Mouse (Mus musculus) embryonic facial prominence, embryonic 10.5 days (tissue): ENCODE measurements around the gene Celf1. TPM values are rescaled to one million over a fixed set of nuclear protein-coding genes. Genes with fewer than 3 reads are reported as not detected.
"Not testable (repeated sequence)": the region's sequence is repeated elsewhere in the genome, so short reads cannot be mapped to it uniquely, and the experiment has no call there.

Experiments
- DNase-seq: peaks from one replicate; pipeline ENCODE4 v3.0.0-alpha.2; 2017; ENCODE audit warnings: low spot score
- H3K27ac ChIP-seq: fragments of 300-500 bp; sonication (generic); replicated peaks from 2 replicates; pipeline ENCODE4 v1.5.1; 2016; ENCODE audit warnings: mild to moderate bottlenecking
- H3K27me3 ChIP-seq: fragments of 300-500 bp; sonication (generic); replicated peaks from 2 replicates; pipeline ENCODE4 v1.6.1; 2016; ENCODE audit warnings: low read depth, mild to moderate bottlenecking; ENCODE audit not compliant: poor library complexity, severe bottlenecking
- H3K36me3 ChIP-seq: fragments of 300-500 bp; sonication (generic); replicated peaks from 2 replicates; pipeline ENCODE4 v1.6.1; 2016; ENCODE audit warnings: mild to moderate bottlenecking, moderate library complexity
- H3K4me1 ChIP-seq: fragments of 300-500 bp; sonication (generic); 2 replicates; pipeline ENCODE4 v1.6.1; 2016
- H3K4me3 ChIP-seq: fragments of 300-500 bp; sonication (generic); 2 replicates; pipeline ENCODE4 v1.5.1; 2016; ENCODE audit warnings: mild to moderate bottlenecking, moderate library complexity
- H3K9me3 ChIP-seq: fragments of 300-500 bp; sonication (generic); 2 replicates; pipeline ENCODE4 v1.6.1; 2016; ENCODE audit warnings: mild to moderate bottlenecking
- WGBS: fragments of 180-500 bp; shearing (Covaris S2); methylation state at CpG from one replicate; pipeline ENCODE4 v1.1.7; 2016; 5-methylcytosine and 5-hydroxymethylcytosine counted together
- polyA plus RNA-seq: library from polyadenylated mRNA; unstranded; fragments of >200 nt; fragmentation: Nextera tagmentation; extraction: Ambion mirVana; gene quantifications from 2 replicates; pipeline ENCODE4 v1.2.1, GENCODE M21; 2016

Gene Celf1
- polyA plus RNA-seq = 139 and 145 TPM in 2 replicates

DNA sequence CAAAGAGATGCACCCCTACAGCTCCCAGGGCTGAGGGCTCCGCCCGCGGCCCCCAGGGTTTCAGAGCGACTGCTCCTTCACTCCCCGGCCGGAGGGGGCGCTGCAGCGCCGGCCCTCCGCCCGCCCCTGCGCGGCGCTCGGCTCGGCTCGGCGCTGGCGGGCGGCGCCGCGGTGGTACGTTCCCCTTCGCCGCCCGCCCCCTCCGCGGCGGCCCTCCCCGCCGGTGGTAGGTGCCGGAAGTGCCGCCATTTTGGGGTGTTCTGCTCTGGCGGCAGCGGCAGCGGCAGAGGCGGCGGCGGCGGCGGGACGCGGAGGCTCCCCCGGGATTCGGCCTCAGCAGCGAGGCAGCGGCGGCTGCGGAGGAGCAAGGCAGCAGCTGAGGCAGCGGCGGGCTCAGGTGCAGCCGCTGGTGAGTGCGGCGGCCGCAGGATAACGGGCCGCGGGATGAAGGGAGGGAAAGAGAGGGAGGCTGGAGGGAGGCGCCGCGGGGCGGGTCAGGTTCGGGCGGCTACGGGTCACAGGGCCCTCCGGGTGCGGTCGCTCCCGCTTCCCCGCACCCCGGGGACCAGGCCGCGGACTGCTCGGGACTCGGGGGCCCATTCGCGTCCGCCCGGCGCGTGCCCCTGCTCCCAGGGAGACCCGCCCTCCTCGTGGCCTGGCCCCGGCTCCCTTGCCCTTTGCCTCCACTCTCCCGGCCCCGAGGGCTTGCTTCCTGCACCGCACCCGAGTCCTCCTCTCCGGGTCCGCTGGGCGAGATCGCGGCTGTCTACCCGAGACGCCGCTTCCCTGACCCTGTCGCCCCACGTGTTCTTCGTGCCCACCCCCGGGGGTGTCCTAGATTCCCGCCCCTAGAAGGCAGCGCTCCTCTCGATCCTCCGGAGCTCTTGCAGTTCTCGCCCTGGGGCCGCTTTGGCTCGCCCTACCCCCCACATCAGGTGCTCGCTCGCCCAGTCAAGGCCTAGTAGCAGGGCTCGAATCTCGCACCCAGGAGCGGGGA, at the start of gene Celf1:
TSS of gene Celf1 (plus strand) at position 150 of the 997 bp plus-strand sequence.
- WGBS = under 1% methylated on average over 104 of the region's 113 CpGs
- DNase-seq = peak; percentile 90
- Histone ChIP-seq H3K9me3 (no peaks in the 10 kb centered on the region), H3K4me3 (peak within 1 kb of the TSS; percentile 87), H3K27ac (peak within 1 kb of the TSS; percentile 98), H3K36me3 (peaks cover 11% of the 10 kb centered on the region; the same call in 1 of the 2 replicates), H3K4me1 (peaks cover 23% of the 10 kb centered on the region), H3K27me3 (no peaks in the 10 kb centered on the region)

DNA sequence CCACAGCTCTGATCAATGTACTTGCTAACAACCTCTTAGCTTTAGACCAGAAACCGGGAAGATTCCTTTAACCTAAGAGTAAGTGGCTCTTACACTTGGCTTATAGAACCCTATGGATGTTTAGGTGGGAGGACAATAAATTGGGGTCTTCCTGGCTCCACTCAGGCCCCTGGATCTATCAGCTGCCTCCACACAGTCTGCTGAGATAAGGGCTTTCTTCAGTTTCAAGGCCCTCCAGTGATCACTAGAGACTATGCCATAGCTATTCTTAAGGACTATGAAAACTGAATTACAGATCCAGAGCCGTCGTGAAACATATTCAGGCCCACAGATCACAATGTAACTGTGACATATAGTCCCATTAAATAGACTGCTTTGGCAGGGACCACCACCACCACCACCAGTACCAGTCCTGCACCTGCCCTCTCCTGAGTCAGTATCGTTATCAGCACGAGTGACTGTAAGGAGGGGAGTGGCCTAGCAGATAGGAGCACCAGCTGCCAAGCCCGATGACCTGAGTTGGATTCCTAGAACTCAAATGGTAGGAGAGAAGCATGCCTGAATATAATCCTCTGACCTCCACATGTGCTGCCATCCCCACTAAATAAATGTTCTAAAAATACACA, 46.4 kb upstream of the Celf1 start:
- no peak for DNase-seq
- no peak overlapping the region; the same call in 1 of the 2 replicates for H3K27ac ChIP-seq
- H3K36me3 ChIP-seq = peaks cover 71% of the 10 kb centered on the region
- H3K4me3 ChIP-seq = no peak overlapping the region
- no peaks in the 10 kb centered on the region for H3K9me3 ChIP-seq
- H3K27me3 ChIP-seq = peaks cover 35% of the 10 kb centered on the region
- H3K4me1 ChIP-seq = peaks cover 13% of the 10 kb centered on the region
- WGBS = 92% methylated on average over 6 of the region's 6 CpGs

DNA sequence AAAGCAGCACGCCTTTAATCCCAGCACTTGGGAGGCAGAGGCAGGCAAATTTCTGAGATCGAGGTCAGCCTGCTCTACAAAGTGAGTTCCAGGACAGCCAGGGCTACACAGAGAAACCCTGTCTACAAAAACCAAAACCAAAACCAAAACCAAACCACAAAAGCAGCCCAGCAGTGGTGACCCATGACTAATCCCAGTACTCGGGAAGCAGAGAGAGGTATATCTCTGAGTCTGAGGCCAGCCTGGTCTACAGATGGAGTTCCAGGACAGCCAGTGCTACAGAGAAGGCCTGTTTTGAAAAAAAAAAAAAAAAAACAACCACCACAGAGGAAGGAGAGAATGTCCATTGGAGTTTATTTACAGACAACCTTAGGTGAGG, 45.9 kb upstream of the Celf1 start:
- H3K9me3 ChIP-seq, H3K27ac ChIP-seq, DNase-seq, H3K4me3 ChIP-seq: not testable (repeated sequence)
- peaks cover 30% of the 10 kb centered on the region for H3K27me3 ChIP-seq
- WGBS = 90% methylated on average over 3 of the region's 3 CpGs
- H3K36me3 ChIP-seq = peaks cover 76% of the 10 kb centered on the region
- peaks cover 12% of the 10 kb centered on the region for H3K4me1 ChIP-seq

DNA sequence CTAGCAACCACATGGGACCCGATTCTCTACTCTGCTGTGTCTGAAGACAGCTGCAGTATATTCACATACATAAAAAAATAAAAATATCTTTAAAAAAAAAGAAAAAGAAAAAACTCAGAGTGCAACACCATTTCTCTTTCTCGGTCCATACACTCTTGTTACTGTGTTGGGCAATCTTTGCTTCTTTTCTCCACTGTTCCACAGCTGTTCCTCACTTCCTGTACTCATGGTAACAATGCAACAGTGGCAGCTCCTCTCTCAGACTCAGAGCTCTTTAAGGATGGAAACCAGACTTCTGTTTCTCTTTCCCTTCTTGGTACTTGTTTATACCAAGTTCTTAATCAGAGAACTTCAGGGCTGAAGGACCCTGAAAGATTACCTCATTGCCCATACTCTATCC, 36.8 kb upstream of the Celf1 start:
- no peak for DNase-seq
- H3K27me3 ChIP-seq = no peaks in the 10 kb centered on the region
- no peak overlapping the region; the same call in 1 of the 2 replicates for H3K27ac ChIP-seq
- H3K4me1 ChIP-seq = peaks cover 23% of the 10 kb centered on the region
- H3K4me3 ChIP-seq = peak overlapping the region; percentile 92
- H3K9me3 ChIP-seq = no peaks in the 10 kb centered on the region
- peaks cover 71% of the 10 kb centered on the region for H3K36me3 ChIP-seq
- 89% methylated on average over 2 of the region's 2 CpGs for WGBS

DNA sequence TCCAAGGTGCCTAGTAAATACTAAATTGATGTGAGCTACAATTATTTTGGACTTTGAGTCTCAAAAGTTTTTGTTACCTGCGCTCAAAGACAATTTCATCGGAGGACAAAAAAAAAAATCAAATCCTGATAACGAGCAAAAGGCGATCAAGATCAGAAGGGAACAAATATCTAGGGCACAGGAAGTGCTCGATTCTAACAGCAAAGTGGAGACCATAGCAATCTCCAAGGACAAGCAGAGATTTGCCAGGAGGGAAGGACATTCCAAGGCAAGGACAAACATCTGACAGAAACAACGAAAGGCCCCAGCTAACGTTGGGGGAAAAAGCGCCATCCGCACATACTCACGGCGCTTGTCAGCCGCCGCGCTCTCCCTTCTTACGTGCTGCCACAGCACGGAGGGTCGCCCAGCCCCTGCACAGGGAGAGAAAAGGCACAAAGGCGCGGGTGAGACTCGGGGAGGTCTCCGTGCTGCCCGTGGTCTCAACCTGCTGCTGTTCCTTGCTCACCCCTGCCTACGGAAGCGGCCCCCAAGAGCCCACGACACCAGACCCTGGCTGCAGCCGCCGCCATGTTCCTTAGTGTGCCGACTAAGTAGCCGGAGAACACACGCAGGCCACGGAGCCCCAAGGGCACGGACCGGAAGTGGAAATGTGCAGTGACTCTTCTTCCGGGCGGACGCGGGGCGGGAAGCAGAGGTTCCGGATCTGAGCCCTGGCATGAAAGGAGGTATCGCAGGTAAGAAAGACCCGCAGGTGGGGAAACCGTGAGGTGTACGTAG, 35.9 kb upstream of the Celf1 start, which contains the start of the genes Kbtbd4 and Ndufs3:
TSS of gene Kbtbd4 (plus strand) at position 665 of the 780 bp plus-strand sequence.
TSS of gene Ndufs3 (minus strand) at position 752 of the 780 bp plus-strand sequence.
- DNase-seq = peak; percentile 94
- peak within 1 kb of the TSS; percentile 96 for H3K27ac ChIP-seq
- H3K4me3 ChIP-seq = peak within 1 kb of the TSS; percentile 92
- no peaks in the 10 kb centered on the region for H3K27me3 ChIP-seq
- peaks cover 71% of the 10 kb centered on the region for H3K36me3 ChIP-seq
- WGBS = under 1% methylated on average over 43 of the region's 43 CpGs
- H3K9me3 ChIP-seq = no peaks in the 10 kb centered on the region
- peaks cover 23% of the 10 kb centered on the region for H3K4me1 ChIP-seq

DNA sequence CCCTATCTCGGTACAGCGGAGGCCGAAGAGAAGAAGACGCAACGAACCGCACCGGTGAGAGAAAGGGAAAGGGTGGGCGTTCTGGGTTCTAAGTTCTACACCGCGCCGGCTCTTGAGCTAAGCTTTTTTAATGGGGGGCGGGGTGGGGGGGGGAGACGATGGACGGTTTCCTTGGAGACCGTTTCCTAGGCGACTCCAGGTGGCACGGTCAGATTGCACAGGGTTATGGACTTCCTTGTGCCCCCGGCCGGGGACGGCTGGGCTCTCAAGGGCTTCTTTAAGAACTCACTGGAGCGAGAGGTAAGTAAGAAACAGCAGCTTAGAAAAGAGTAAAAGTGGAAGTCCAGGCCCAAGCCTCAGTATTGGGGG, 35.3 kb upstream of the Celf1 start:
- no peaks in the 10 kb centered on the region for H3K27me3 ChIP-seq
- no peak for DNase-seq
- H3K4me3 ChIP-seq = peak overlapping the region; percentile 92
- no peaks in the 10 kb centered on the region for H3K9me3 ChIP-seq
- H3K36me3 ChIP-seq = peaks cover 71% of the 10 kb centered on the region
- WGBS = under 1% methylated on average over 21 of the region's 21 CpGs
- peaks cover 23% of the 10 kb centered on the region for H3K4me1 ChIP-seq
- H3K27ac ChIP-seq = peak overlapping the region; percentile 96

DNA sequence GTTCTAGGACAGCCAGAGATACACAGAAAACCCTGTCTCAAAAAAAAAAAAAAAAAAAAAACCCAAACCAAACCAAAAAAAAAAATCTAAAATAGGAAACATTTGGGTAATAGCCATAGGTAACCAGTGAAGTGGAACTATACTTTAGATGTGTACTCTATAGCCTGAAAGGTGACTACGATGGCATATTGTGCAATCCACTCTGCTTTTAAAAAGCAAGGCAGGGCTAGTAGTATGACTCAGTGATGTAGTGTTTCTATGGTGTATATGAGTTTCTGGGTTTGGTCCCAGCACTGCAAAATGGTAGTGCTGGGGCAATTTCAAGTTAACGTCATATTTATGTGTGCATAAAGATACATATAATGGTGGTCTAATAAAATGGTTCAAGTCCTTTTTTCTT, 33.5 kb upstream of the Celf1 start:
- WGBS = 98% methylated on average over 2 of the region's 2 CpGs
- no peaks in the 10 kb centered on the region for H3K9me3 ChIP-seq
- H3K27me3 ChIP-seq = no peaks in the 10 kb centered on the region
- no peak overlapping the region for H3K27ac ChIP-seq
- H3K4me3 ChIP-seq = no peak overlapping the region
- no peak for DNase-seq
- H3K36me3 ChIP-seq = peaks cover 72% of the 10 kb centered on the region
- H3K4me1 ChIP-seq = peaks cover 23% of the 10 kb centered on the region

DNA sequence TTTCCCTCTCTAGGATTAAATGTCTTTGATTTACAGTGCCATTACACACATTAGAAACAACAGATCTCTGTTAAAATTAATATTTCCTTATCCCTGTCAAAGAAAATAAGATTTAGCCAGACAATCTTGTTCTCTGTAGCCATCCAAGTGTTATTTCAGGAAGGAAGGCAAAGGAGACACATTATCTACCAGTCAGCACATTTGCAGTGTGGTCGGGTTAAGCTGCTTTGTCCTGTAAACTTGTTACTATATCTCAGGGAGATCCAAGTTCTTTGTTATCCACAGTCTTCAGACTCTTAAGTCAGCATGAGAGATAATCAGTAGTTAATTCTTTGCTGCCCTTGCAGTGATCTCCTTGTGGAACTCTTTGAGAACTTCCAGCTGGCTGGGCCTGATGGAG, 29.3 kb upstream of the Celf1 start:
- Histone ChIP-seq H3K9me3 (no peaks in the 10 kb centered on the region), H3K4me1 (peaks cover 10% of the 10 kb centered on the region), H3K36me3 (peaks cover 93% of the 10 kb centered on the region), H3K27me3 (no peaks in the 10 kb centered on the region), H3K4me3 (no peak overlapping the region), H3K27ac (no peak overlapping the region)
- no peak for DNase-seq
- WGBS = 90% methylated on average over 1 of the region's 1 CpGs

DNA sequence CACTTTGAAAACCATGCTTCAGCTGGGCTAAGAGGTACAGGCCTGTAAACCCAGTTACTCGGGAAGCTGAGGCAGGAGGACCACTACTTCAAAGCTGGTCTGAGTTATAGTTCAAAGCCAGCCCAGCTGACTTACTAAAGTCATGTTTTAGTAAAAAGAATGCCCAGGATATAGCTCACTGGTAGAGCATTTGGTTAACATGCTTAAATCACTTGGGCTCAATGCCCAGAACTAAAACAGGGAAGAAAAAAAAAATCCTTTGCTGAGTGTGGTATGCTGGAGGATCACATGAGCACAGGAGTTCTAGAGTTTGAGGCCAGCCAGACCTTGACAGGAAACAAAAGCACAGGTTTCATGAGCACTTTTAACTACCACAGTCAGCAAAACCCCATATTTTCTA, 28.5 kb upstream of the Celf1 start:
- peaks cover 14% of the 10 kb centered on the region for H3K4me1 ChIP-seq
- peaks cover 87% of the 10 kb centered on the region for H3K36me3 ChIP-seq
- no peak overlapping the region for H3K4me3 ChIP-seq
- H3K9me3 ChIP-seq = no peaks in the 10 kb centered on the region
- no peaks in the 10 kb centered on the region for H3K27me3 ChIP-seq
- DNase-seq = no peak
- H3K27ac ChIP-seq = no peak overlapping the region
- WGBS = 90% methylated on average over 1 of the region's 1 CpGs

DNA sequence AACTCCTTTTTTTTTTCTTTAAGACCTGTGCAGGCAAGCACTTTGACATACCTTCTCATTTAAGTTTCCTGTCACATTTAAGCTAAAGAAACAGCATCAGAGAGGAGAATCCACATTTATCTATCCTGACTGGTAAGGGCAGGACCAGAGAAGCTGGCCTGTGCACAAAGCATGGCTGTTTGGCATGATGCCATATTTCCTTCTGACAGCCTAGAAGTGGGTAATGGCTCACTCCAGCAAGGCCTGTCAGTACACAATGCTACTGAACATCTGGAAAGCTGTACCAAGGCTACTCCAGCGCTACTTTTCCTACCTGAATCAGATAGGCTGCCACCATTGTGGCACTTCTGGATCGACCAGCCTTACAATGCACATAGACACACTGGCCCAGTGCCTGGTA, 26.5 kb upstream of the Celf1 start:
- H3K4me1 ChIP-seq = peaks cover 33% of the 10 kb centered on the region
- H3K27ac ChIP-seq = no peak overlapping the region
- no peak for DNase-seq
- 91% methylated on average over 2 of the region's 2 CpGs for WGBS
- H3K27me3 ChIP-seq = no peaks in the 10 kb centered on the region
- H3K9me3 ChIP-seq = no peaks in the 10 kb centered on the region
- no peak overlapping the region for H3K4me3 ChIP-seq
- H3K36me3 ChIP-seq = peaks cover 67% of the 10 kb centered on the region

DNA sequence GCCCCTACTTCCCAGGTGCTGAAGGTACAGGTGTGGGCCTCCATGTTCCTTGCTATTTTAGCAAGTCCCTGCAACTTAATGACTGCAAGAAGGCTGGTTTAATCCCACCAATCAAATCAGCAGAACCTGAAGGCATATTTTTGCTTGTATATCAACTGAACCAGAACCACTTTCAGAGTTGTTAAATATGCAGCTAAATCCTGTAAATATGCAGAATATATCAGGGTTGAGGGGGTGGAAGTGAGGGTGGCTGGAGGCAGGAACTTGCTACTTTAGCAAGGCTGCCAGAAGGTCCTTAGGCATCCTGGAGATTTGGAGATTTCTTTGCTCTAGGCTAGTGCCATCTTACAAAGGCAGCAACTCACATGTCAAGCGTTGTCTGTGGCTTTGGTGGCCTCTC, 24.7 kb upstream of the Celf1 start:
- peak overlapping the region; percentile 66; the same call in 1 of the 2 replicates for H3K4me3 ChIP-seq
- no peaks in the 10 kb centered on the region for H3K9me3 ChIP-seq
- H3K27me3 ChIP-seq = no peaks in the 10 kb centered on the region
- H3K4me1 ChIP-seq = peaks cover 33% of the 10 kb centered on the region
- 76% methylated on average over 1 of the region's 1 CpGs for WGBS
- peaks cover 48% of the 10 kb centered on the region for H3K36me3 ChIP-seq
- DNase-seq = no peak
- H3K27ac ChIP-seq = no peak overlapping the region
